Mouse (Mus musculus): Measurements from ENCODE around the gene Enpp7. TPM values are rescaled to one million over a fixed set of nuclear protein-coding genes. Genes with fewer than 3 reads are reported as not detected.

Enpp7 gene
- polyA plus RNA-seq, 1 experiment from 2014 or later = not detected

DNA sequence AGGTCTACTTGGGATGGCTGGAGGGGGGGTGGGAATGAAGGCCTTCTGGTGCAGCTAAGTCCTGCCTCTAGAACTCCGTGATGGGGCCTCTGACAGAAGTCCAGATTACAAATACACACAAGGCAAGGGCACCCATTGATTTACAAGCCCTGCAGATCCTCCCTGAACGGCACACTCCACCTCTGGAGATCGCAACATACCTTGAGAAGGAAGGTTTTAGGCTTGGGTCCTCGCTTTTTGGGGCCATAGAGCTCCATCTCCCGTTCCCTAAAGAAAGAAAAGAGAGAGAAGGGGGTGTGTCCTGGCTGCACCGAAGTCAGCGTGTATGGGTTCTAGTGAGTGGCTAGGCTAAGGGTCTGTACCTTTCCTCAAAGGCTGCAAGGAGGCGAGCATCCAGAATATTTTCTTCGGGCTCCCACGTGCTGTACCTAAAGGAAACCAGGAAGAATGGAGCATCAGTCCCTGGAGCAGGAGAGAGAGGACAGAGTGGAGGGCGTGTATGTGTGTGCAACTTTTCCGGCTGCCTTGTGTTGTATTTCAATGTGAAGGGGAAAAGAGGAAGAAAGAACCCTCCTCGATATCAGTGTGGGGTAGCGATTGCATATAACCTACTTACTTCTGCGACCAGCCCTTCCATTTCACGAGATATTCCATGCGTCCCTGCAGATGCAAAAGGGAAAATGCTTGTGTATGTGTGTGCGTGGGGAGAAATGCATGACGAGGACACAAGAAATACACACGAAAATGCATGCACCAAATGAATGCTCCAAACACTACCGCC lies 51.9 kb downstream of the Enpp7 start:
- 11% methylated on average over 21 of the region's 21 CpGs for WGBS
- peaks cover 10% of the 10 kb centered on the region for H3K36me3 ChIP-seq (ENCODE audit: insufficient read depth, low read length)
- H3K4me3 ChIP-seq (ENCODE audit: low read length) = peak overlapping the region; percentile 56
- peak overlapping the region; percentile 69 for H3K9ac ChIP-seq (replicated peaks; ENCODE audit: low read length)
- H3K27ac ChIP-seq (ENCODE audit: low read length) = no peak overlapping the region
- peaks cover 80% of the 10 kb centered on the region for H3K27me3 ChIP-seq (ENCODE audit: insufficient read depth, low read length)
- H3K9me3 ChIP-seq (ENCODE audit: low read length) = no peaks in the 10 kb centered on the region
- ATAC-seq (ENCODE audit: low FRiP score, low TSS enrichment) = no peak
- peaks cover 50% of the 10 kb centered on the region for H3K4me1 ChIP-seq (ENCODE audit: insufficient read depth, low read length)
- peak overlapping the region; percentile 90 for H3K4me2 ChIP-seq (replicated peaks; ENCODE audit: low read depth, low read length)

DNA sequence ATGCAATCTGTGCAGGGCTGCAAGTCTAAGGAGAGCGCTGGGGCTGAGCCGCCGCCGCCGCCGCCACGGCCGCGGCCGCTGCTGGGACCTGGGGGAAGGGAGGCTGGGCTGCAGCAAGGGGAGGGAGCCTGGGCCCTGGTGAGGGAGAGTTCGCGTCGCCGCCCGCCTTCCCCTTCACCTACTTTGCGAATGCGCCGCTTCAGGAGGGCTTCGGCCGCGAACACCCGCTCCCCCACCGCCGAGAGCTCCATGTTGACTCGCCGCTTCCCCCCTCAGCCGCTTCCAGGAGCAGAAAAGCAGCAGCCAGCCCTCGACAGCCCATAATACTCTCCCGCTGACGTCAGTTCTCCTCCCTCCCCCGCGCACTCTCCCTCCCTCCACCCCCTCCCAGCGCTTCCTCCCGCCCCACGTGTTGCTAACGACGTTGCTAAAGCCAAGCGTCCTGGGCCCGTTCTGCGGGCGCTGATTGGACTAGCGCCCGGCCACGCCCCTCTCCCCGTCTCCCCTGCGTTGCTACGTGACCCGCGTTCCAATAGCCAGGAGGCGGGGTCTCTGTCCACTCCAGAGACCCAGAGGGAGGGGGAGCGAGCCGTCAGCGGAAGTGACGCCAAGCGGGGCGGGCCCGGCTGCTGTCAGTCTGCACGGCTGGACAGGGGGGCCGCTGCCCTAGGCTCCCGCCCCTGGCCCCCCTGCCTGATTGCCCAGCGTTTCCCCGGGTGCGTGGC lies 52.8 kb downstream of the Enpp7 start, which contains the start of gene Cbx8:
TSS of gene Cbx8 (minus strand) at position 370 of the 725 bp plus-strand sequence.
- WGBS = 0% methylated on average over 57 of the region's 63 CpGs
- peak within 1 kb of the TSS; percentile 41; the same call in 1 of the 2 replicates for H3K27ac ChIP-seq (ENCODE audit: low read length)
- H3K36me3 ChIP-seq (ENCODE audit: insufficient read depth, low read length) = peaks cover 10% of the 10 kb centered on the region
- peaks cover 80% of the 10 kb centered on the region for H3K27me3 ChIP-seq (ENCODE audit: insufficient read depth, low read length)
- H3K4me3 ChIP-seq (ENCODE audit: low read length) = peak within 1 kb of the TSS; percentile 56
- H3K4me1 ChIP-seq (ENCODE audit: insufficient read depth, low read length) = peaks cover 48% of the 10 kb centered on the region
- H3K9ac ChIP-seq (replicated peaks; ENCODE audit: low read length) = peak within 1 kb of the TSS; percentile 73
- peak within 1 kb of the TSS; percentile 99 for H3K4me2 ChIP-seq (replicated peaks; ENCODE audit: low read depth, low read length)
- ATAC-seq (ENCODE audit: low FRiP score, low TSS enrichment) = peak; percentile 92
- H3K9me3 ChIP-seq (ENCODE audit: low read length) = no peaks in the 10 kb centered on the region

DNA sequence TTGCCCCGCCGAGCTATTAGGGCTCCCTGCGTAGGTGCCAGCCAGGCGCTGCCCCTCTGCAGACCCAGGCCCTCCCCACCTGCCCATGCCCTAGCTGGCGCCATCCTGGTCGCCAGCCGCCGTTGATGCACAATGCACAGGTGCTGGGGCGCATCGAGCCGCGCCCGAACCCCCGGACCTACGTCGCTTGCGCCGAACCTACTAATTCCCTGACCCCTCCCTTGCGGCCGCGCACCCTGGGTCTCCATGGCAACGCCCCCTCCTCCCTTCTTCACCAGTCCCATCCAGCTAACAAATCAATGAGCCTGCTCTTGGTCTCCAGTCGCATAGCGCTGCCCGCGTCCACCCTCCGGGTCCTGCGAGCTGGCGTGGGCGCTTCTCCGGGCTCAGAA lies 53.3 kb downstream of the Enpp7 start:
- WGBS = 0% methylated on average over 30 of the region's 31 CpGs
- H3K4me1 ChIP-seq (ENCODE audit: insufficient read depth, low read length) = peaks cover 50% of the 10 kb centered on the region
- peak overlapping the region; percentile 56 for H3K4me3 ChIP-seq (ENCODE audit: low read length)
- ATAC-seq (ENCODE audit: low FRiP score, low TSS enrichment) = peak; percentile 79
- H3K9me3 ChIP-seq (ENCODE audit: low read length) = no peaks in the 10 kb centered on the region
- no peak overlapping the region for H3K27ac ChIP-seq (ENCODE audit: low read length)
- H3K27me3 ChIP-seq (ENCODE audit: insufficient read depth, low read length) = peaks cover 80% of the 10 kb centered on the region
- H3K36me3 ChIP-seq (ENCODE audit: insufficient read depth, low read length) = peaks cover 10% of the 10 kb centered on the region
- H3K4me2 ChIP-seq (replicated peaks; ENCODE audit: low read depth, low read length) = peak overlapping the region; percentile 99
- peak overlapping the region; percentile 73 for H3K9ac ChIP-seq (replicated peaks; ENCODE audit: low read length)

DNA sequence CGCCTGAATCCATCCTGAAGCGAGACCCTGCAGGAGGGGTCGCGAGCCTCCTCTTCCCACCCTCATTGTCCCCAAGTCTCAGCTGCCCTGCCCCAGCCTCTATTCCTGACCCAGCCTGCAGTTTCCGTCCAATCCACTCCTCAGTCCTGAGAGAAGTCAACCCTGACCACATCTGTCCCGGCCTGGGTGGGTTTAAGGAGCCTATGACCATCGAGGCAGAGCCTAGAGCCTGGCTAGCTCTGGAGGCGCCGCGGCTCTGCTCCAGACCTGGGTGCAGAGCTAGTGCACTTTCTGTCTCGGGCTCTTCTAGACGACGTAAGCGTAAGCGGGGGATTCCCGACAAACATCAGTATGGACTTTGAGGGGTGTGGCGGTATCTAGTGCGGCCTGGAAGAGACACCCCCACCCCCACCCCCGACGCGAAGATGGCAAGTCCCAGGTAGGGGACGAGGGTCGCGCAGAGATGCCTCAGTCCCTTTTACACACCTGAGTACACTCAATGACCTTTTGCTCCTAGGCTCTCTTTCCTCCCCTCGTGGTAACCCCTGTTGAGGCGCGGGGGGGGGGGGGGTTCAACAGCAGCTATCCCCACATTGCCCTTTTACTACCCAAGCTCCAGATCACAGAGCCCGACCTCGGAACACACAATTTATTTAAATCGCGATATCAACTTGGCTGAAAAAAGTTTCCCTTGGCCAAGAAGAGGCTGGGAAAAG lies 53.9 kb downstream of the Enpp7 start:
- under 1% methylated on average over 30 of the region's 31 CpGs for WGBS
- H3K27me3 ChIP-seq (ENCODE audit: insufficient read depth, low read length) = peaks cover 80% of the 10 kb centered on the region
- ATAC-seq (ENCODE audit: low FRiP score, low TSS enrichment) = peak; percentile 21

More for the DNA sequence above, 53.9 kb downstream of the Enpp7 start:
- Histone ChIP-seq H3K4me1 (ENCODE audit: insufficient read depth, low read length) (peaks cover 54% of the 10 kb centered on the region), H3K9me3 (ENCODE audit: low read length) (no peaks in the 10 kb centered on the region), H3K36me3 (ENCODE audit: insufficient read depth, low read length) (peaks cover 10% of the 10 kb centered on the region), H3K4me3 (ENCODE audit: low read length) (peak overlapping the region; percentile 56), H3K9ac (replicated peaks; ENCODE audit: low read length) (peak overlapping the region; percentile 73), H3K4me2 (replicated peaks; ENCODE audit: low read depth, low read length) (peak overlapping the region; percentile 99), H3K27ac (ENCODE audit: low read length) (no peak overlapping the region)

Other genes starting within 250 kb of the Enpp7 start
- 0.63 and 1.0 TPM in 2 replicates for gene Rbfox3, start 76.6 kb upstream of the Enpp7 start, polyA plus RNA-seq (2015; fragmentation: Nextera tagmentation; extraction: Ambion mirVana)
- 35.5 and 37.3 TPM in 2 replicates for gene Cbx2, start 34.8 kb downstream of the Enpp7 start, polyA plus RNA-seq (2015; fragmentation: Nextera tagmentation; extraction: Ambion mirVana)
- 8.2 and 8.5 TPM in 2 replicates for gene Cbx8, start 52.8 kb downstream of the Enpp7 start, polyA plus RNA-seq (2015; fragmentation: Nextera tagmentation; extraction: Ambion mirVana)
- gene Cbx4, start 98.0 kb downstream of the Enpp7 start, polyA plus RNA-seq (2015; fragmentation: Nextera tagmentation; extraction: Ambion mirVana) = 9.9 and 10.9 TPM in 2 replicates
- 12.3 and 16.2 TPM in 2 replicates for gene Tbc1d16, start 240.3 kb downstream of the Enpp7 start, polyA plus RNA-seq (2015; fragmentation: Nextera tagmentation; extraction: Ambion mirVana)
- 5.1 and 5.5 TPM in 2 replicates for gene Ccdc40, start 240.4 kb downstream of the Enpp7 start, polyA plus RNA-seq (2015; fragmentation: Nextera tagmentation; extraction: Ambion mirVana)